Mouse (Mus musculus): ENCODE measurements around the gene Tomm20.
"Not testable (repeated sequence)": the region's sequence is repeated elsewhere in the genome, so short reads cannot be mapped to it uniquely, and the experiment has no call there.

The Tomm20 gene

DNA sequence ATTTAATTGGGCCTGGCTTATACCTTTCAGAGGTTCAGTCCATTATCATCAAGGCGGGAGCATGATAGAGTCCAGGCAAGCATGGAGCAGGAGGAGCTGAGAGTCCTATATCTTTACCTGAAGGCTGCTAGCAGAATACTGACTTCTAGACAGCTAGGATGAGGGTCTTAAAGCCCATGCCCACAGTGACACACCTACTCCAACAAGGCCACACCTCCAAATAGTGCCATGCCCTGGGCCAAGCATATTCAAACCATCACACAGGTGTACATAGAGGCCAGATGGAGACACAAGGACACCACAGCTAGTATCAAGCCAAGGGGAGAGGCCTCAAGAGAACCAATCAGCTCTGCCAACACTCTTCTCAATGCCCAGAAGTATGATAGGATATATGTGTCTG, 63.1 kb downstream of the Tomm20 start:
- DNase-seq, result not testable (repeated sequence)

DNA sequence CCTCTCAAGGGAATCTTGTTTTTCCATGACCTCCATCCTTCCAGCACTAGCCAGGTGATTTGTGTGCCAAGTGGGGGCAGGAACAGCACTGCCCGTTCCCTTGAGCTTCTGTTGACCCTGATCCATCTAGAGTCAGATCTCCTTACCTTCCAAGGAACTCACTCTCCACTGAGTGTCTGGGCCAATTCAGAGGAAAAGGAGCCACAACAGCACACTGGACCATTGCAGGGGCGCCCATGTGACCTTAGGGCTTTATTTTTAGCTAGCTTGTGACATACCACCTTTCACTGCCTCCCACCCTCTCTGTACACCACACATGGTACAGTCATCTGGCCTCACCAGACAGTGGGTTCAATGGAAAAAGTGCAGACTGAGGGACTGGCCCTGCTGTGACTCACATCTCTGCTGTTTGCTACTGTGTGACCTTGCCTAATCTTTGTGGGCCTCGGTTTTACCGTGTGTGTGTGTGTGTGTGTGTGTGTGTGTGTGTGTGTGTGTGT, 64.0 kb downstream of the Tomm20 start:
- DNase-seq, result no peak

Measured in kidney, adult 11 months (tissue).